Mouse (Mus musculus) olfactory bulb, adult 2 months (tissue): ENCODE results near the gene Mxd4.

Experiments
- CTCF ChIP-seq: fragments of 200-500 bp; IDR thresholded peaks from 2 replicates; pipeline ENCODE4 v1.5.1; 2012; ENCODE audit warnings: low read depth, mild to moderate bottlenecking, low read length, moderate library complexity; ENCODE audit not compliant: insufficient read depth
- POLR2A ChIP-seq: fragments of 200-500 bp; IDR thresholded peaks from 2 replicates; pipeline ENCODE4 v1.6.1; 2012; ENCODE audit warnings: mild to moderate bottlenecking, low read depth, low read length, moderate library complexity; ENCODE audit not compliant: insufficient read depth

DNA sequence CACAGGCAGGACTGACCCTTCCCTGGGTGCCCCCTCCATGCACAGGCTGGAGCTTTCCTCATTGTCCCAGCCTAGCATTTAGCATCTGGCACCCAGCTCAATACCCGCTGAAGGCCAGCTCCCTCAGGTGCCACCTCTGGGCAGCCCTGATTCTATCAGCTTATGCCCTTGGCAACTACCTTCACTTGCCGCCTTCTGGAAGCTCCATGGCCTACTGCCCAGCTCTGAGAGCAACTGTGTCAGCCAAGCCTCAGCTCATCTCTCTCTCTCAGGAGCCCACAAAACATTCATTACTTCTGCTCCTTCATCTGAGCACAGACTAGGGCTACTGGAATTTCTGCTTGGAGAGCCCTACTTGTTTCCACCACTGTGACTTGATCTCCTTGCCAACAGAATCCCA is 38.0 kb upstream of the Mxd4 start:
- no peak for TF ChIP-seq POLR2A
- TF ChIP-seq CTCF: no peak
